Mouse (Mus musculus) right cerebral cortex, postnatal 10 days (tissue): ENCODE measurements around the gene Asap2.

Source experiments
- DNase-seq, 2 experiments: peaks; one replicate each; pipeline ENCODE4 v3.0.0; 2021; ENCODE audit warnings: low spot score in 2 of 2

Gene Asap2

DNA sequence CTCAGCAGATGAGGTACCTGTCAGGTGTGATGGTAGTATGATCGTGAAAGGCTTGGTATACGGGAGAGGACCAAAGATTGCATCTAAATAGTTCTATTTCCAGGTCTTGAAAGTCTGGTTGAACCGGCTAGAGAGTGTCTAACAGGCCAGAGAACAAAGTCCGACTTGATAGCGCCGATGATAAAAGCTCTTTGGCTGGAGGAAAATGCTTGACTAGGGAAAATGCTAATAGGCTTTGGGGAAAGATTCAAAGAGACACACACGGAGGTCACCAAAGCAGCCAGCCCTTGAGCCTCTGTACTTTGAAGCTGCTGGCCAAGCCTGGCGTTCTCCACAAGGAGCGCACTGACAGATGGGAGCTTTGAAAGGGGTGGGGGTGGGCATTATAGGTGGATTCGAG is 219.0 kb downstream of the Asap2 start:
- no peak for DNase-seq

DNA sequence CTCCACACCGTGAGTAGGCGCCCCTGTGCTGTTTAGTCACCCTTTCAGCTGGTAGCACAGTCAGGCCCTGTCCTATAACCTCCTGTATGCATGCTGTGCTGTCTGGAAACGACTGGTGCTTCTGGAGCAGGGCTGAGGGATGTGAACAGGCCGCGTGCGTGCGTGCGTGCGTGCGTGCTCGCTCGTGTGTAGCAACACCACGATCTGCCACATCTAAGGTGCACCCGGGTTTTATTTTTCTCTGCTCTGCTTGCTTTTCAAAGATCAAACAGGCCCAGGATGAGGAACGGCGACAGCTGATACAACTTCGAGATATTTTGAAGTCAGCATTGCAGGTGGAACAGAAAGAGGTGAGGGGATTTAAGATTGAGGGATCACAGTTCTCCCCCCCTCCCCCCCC is 222.6 kb downstream of the Asap2 start:
- DNase-seq = no peak

DNA sequence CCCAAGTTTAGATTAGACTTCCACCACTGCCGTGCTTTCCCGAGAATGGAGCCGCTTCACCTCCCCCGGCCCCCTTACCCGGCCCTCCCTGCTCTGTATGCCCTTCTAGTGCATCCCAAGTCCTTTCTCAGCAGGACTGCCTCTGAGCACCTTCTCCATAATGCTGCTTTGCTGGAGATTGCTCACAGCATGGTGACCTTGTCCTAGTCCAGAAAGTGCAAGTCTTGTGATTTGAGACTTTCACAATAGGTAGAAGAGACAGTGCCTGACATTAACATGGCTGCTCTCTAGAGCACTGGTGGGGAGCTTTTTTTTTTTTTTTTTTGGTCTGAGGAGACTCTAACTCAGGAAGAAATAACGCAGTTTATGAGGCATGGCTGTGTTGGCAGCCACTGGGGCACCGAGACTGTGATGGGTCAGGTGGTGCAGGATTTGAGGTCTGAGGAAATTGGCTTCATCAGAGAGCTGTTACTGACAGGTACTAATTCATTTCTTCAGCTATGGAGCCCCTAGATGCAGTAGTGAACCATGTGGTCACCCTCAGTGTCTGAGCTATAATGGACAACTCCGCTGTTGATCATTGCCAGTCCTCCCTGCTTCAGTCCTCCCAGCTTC is 224.4 kb downstream of the Asap2 start:
- DNase-seq = no peak

DNA sequence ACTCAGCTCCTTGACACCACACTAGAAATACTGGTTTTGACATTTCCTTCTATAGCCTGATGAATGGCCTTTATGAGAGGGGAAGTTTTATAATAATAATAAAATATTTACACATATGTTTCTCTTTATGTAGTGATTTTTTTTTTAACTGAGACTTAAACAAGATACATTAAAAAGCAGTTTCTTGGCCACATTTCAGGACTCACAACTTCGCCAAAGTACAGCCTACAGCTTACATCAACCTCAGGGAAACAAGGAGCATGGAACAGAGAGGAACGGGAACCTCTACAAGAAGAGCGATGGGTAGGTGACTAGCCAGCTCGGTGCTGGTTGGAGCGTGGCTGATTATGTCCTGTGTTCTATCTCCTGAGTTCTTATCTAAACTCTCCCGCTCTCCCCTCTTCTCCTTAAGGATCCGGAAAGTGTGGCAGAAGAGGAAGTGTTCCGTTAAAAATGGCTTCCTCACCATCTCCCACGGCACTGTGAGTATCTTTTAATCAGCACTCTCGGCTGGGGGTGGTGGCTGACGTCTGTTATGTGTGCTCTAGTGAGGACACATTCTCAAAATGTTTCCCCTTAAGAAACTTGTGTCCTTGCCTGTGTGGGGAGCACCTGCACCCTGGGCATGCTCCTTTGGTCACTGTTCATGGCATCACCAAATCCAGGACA is 227.7 kb downstream of the Asap2 start:
- DNase-seq = no peak

DNA sequence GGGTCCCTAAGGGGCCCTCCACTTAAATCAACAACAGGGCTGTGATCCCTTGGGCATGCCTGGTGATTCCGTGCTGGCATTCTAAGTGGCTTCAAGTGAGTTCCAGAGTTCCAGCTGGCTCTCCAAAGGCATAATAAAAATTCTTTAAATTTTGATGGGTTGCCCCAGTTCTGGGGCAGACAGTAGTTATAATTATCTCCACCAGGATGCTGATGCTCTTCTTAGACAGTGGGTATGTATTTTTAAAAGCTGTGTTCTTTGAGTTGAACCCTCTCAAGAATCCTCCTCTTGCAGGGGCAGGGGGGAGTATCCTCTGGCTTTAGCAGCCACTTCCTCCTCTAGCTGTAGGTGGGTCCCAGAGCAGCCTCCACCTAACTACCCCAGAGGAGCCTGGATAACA is 230.3 kb downstream of the Asap2 start:
- no peak for DNase-seq

DNA sequence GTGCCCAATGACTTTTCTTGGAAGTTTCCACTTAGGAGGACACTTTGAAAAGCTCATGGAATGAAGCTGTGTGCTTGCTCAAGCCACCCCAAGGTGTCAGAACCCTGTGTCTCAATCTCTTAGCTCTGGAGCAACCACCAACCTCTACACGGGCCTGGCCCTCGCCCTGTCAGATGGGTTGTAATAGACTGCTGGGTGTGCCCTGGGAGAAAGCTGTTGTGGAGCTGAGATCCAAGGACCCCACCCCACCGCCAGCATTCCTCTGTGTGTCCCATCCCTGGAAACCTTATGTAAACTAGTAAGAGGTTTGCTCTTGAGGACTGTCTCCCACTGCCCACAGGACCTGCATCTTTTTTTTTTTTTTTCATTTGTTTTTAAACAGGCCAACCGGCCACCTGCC is 233.7 kb downstream of the Asap2 start:
- no peak for DNase-seq

DNA sequence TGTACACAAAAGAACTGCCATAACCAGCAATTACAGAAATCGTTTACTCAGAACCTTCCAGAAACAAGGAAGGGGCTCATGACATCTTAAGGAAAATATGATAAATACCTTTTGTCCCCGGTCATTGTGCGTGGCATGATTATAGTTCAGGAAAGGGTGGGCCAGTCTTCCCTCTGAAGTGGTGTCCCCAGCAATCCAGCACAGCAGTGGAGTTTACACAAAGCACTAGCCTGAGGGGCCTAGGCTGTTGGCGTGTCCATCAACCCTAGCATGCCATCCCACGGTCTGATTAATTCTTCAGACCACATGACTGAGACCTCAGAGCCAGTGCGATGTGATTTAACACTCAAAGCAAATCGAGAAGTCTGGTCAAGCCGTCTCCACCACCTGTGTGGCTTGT is 235.1 kb downstream of the Asap2 start:
- no peak for DNase-seq

DNA sequence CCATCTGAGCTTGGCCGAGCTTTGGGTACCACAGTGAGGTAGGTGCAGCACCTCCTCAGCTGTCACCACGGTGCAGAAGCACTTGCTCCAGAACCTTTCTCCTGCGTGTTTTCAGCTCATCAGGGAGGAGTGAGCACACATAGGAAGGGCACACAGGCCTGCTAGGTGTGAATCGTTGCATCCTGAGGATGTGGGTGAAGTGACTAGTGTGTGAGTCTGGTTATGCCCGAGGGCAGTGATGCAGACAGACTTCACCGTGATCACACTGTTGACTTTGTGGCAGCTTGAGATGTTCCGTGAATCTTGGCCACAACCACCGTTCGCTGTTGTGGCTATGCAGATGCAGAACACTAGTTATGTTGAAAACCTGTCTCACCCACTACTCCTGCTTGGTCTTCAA is 236.1 kb downstream of the Asap2 start:
- no peak for DNase-seq

DNA sequence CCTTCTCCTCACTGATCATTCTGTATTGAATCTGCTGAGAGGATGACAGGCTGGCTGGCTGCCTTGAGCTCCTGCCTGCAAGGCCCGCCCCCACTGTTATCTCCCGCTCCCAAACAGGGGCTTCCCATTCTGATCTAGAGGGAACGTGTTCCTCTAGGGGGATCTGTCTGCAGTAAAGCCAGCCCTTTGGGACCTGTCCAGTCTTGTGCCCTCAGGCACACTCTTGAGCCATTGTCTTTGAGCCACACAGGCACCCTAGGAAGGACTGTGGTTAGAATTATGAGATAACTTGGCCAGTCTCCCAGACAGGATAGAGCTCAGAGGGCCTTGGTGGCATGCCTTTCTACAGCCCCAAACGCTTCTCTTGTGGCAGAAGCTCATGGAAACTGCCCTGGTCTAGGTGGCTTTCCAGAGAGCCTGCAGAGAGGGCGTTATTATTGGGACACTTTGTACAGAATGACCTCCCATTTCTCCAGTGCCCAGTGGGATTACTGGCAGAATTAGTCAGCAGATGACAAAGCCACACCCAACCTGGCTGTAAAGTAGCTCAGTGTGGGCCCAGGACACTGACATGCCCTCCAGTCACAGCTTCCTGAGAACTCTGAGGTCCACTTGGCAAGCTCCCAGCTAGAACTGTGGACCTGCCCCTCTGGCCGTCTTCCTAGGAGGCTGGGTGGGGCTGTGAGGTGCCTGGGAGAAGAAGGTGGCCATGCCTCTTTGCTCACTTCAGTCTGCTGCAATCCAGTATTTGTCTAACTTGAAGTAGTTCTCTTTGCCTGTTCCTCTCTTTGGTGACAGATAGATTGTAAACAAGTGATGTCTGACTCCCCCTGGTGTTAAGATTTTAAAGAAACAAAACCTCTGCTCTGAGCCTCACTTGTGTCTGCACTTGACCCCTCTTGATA is 237.1 kb downstream of the Asap2 start:
- DNase-seq = peak; percentile 52 to 59

DNA sequence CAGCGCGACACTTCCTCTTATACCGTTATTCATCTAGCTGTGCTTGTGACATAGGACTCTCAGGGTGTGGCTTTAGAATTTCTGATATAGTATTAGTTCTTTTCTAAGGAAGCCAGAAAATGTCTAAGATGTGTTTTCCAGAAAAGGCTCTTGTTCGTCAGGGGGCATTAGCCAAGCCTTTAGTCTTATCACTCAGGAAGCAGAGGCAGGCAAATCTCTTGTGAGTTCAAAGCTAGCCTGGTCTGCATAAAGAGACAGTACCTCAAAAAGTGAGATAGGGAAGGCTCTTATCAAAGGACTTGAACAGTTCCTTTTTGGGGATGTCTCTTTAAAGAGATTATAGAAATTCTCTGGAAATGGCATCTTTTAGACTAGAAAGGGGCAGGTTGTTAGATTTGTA is 238.4 kb downstream of the Asap2 start:
- DNase-seq = no peak

DNA sequence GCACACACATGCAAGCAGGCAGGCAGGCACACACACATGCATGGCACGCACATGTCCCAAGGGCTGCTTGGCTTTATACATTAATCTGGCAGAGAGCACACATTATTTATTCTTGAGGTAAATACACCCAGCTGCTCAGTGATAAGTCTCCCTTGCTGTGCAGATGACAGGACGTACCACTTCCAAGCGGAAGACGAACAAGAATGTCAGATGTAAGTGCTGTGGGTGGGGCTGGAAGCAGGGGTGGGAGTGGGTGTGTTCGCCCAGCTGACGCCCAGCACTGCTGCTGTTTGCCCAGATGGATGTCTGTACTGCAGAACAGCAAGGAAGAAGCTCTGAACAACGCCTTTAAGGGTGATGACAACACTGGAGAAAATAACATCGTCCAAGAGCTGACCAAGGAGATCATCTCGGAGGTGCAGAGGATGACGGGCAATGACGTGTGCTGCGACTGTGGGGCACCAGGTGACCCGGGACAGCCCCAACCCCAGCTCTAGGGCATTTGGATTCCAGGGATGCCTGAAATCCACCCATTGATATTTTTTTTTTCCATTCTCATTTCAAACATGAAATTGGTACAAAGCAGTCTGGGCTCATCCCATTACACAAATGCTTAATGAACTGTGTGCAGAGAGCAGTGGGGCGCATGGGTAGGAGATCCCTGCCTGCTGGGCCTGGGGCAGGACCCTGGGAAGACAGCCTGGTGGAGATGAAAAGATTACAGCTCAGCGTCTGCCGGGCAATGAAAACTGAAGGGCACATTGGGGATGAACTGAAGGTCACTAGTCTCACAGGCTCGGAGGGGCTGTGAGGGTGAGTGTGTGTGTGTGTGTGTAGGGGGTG is 239.0 kb downstream of the Asap2 start:
- DNase-seq = no peak

DNA sequence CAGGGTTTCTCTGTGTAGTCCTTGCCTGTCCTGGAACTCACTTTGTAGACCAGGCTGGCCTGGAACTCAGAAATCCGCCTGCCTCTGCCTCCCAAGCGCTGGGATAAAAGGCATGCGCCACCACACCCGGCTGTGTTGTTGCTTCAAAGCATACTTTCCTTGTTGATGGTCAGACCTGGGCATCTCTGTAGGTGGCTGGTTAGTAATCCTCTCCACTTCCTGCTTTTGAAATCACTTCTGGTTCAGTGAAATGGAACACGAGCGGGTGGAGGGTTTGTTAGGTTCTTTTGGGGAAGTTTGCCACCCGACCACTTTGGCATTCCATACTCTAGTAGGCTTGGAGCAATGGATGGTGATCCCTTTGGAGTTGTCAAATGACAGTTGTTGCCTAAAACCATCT is 243.5 kb downstream of the Asap2 start:
- no peak for DNase-seq

DNA sequence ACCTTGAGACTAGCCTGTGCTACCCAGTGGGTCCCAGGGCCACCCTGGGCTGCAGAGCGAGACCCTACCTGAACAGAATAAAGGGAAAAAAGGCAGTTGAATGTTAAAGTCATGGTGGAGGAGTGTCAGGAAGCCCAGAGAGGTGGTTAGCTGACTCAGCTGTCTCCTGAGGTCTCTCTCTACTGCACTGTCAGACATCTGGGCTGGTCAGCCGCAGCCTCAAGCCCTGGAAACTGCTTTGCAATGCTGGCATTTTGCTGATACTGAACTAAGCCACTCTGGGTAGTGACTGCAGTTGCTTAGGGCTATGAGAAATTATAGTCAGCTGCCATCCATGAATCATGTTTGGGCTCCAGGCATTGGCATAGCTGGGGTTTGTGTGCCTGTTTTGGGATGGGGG is 244.3 kb downstream of the Asap2 start:
- no peak for DNase-seq

DNA sequence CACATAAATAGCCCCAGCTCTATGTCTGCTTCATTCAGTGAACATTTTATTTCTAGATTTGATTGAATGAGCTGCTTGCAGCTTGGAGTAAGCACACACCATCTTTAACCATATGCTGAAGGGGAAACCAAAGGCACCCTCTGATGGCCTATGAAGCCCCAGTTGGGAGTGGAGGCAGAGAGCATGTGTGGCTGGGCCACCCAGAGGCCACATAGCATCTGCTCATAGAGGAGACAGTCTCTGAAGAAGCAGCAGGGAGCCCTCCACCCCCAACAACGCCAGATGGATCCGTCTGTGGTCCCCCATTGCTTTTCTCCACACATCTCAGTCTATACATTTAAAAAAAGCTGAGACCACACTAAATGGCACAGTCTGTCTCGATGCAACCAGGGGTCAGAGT is 251.7 kb downstream of the Asap2 start:
- peak in 1 of 2 experiments; percentile 43 for DNase-seq

DNA sequence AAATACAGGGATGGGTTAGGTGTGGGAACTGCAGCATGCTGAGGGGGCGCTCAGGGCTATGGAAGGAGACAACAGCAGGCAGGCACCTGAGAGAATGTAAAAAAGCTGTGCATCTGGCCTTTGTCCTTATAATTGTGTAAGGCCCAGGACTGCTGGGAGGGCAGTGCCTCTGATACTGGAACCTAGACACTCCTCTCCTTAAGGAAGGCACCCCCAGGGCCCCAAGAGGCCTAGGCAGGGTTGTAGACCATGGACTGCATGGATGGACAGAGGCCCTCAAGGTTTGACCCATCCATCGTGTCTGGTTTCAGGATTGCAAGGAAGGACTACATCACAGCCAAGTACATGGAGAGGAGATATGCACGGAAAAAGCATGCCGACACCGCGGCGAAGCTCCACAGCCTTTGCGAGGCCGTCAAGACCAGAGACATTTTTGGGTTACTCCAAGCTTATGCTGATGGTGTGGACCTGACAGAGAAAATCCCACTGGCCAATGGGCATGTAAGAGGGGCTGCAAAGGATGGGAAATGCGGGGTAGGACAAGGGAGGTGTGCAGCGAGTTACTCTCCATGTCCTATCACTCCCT is 254.2 kb downstream of the Asap2 start:
- DNase-seq = no peak

DNA sequence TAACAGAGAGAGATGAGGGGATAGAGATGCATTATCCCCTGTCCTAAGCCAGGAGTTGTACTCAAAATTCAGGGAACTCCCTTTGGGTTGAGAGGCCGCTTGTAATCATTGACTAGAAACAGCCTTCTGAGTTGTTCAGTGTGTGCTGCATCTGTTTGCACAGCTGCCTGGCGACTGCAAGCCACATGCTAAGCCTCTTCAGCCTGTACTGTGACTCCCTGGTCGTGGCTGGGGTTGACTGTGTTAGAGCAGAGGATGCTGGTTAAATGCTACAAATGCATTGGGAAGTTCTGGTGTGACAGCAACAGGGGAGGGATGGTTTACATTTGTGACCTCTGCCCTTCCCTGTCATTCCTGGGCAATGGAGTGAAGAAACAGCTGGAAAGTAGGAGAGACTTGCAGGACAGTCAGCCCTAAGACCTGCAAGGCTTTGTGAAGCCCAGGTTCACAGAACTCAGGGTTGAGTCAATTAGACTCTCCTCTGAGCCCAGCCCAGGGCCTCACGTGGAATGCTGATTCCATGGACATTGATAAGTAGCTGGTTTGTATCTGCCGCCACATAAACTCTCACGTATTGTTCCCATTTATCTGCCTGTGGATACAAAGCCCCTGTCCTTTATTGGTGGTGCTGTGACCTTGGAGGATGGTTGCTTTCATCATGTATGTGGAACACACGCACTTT is 257.6 kb downstream of the Asap2 start:
- no peak for DNase-seq

DNA sequence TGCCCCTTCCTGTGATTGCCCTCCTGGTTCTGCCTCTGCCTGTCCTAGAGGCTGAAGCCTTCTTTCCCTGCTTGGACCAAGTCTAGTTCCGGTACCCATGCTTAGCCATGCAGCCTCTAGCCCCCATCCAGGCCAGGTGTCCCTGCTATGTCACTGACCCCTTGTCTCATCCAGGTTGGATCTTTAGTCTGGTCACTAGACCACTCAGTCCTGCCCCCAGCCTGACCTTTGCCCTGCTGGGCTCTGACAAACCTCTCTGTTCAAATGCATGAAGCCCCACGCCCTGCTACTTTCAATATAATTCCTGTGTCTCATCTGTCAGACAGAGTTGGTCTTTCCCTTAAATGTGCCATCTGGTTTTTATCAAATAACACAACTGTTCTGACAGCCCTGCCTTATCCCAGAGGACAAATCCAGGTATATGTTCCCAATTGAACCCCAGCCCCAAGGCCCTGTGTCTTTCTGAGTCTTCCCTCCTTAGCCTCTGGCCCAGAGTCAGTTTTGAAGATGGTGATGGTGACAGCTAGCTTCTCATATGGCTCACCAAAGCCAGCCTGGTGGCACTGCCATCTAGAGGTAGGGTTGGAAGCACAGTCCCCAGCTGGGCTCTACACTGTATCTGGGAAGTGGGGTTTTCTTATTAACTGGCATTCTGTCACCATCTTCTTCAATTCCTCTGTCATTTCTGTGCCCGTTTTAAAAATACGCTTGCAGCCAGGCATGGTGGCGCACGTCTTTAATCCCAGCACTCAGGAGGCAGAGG is 270.4 kb downstream of the Asap2 start:
- DNase-seq = no peak

DNA sequence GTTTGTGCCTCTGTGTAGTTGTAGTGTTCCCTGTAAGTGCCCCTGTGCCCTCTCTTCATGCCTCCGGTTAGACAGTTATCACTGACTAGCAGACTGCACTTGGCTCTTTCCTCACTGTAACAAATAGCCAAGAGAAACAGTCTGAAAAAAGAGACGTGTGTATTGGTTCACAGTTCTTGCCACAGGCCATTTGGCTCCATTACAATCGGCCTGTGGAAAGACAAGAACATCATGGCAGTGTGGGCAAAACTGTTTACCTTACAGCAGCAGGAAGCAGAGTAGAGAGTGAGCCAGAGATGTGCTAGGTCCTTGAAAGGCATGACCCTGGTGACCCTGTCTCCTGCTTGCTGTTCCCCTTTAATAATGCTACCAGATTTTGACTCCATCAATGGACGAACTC is 271.3 kb downstream of the Asap2 start:
- DNase-seq = no peak

DNA sequence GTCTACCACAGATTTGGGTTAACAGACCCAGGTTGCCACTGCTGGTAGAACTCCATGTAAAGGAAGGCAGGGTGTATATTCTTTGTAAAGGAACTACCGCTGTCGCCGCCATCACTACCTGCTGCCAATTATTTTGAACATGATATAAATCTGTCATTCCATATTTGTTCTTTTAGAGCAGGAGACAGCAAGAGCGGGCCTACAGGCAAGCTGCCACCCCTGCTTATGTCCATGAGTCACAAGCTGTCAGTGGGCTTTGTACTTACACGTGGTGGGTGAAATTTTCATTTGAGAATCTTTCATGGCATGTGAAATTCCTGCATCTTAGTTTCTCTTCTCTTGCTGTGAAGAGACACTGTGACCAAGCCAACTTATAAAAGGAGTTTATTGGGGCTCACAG is 273.0 kb downstream of the Asap2 start:
- DNase-seq = no peak

DNA sequence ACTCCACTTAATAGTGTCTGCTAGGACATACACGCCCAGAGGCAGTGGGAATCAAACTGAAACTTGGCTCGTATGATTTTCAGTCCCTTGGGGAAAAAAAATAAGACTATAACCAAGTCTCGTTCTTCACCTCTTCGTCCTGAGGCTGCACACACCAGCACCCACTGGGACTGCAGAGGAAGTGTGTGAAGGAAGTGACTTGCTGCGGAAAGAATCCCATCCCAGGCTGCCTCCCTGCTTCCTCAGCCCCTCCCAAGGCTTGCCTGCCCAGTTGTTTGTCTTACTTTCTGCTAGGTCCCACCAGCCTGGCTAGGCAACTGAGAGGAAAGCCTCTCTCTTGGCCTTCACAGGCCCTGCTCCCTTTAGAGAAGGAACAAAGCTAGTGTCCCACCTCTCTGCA is 274.0 kb downstream of the Asap2 start:
- DNase-seq = no peak
